ENCODE assay signal across 26 mouse cellular contexts in the genomic region with DNA sequence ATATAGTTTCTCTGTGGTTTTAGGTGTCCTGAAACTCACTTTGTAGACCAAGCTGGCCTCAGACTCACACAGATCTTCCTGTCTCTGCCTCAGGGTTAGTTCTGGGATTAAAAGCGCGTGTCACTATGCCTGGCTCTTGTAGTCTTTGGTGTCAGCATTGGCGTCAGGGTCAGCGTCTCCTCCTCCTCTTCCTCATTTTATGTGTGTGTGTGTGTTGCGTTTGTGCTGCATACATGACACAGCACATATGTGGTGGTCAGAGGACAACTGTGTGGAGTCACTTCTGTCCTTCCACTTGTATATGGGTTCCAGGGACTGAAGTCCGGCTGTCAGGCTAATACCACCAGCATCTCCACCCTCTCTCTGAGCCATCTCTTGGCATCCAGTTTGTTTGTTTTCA. TPM values are rescaled to one million over a fixed set of nuclear protein-coding genes. Genes with fewer than 3 reads are reported as not detected.
"Had no signal": no experiment of that assay in that cellular context is flagged by ENCODE, and none has a peak within 500 bp of the region (broad histone marks: within the 10 kb centered on the region; RNA-seq: fewer than 3 reads in every experiment).

No protein-coding gene starts in this region.

- H3K27ac ChIP-seq: gastrocnemius, adult 2 months; heart, adult 2 months; heart, embryonic 13.5 days; heart, embryonic 15.5 days; hindbrain, embryonic 13.5 days; hindbrain, embryonic 15.5 days; hindbrain, postnatal 0 days; kidney, embryonic 15.5 days; kidney, postnatal 0 days; limb, embryonic 13.5 days; limb, embryonic 15.5 days had no signal

- DNase-seq: gastrocnemius, adult 2 months; gastrocnemius, postnatal 10 days; gastrocnemius, postnatal 25 days; heart, adult 11 months; heart, adult 2 months; heart, postnatal 14 days; heart, postnatal 36 days; kidney, adult 11 months; kidney, adult 2 months; kidney, adult 9 months; kidney, postnatal 14 days; kidney, postnatal 36 days; layer of hippocampus, postnatal 36 days had no signal

- H3K36me3 ChIP-seq: heart, embryonic 15.5 days had no signal

- H3K9me3 ChIP-seq: heart, embryonic 13.5 days; heart, embryonic 15.5 days; hindbrain, embryonic 13.5 days; hindbrain, embryonic 15.5 days; kidney, embryonic 15.5 days; limb, embryonic 13.5 days; limb, embryonic 15.5 days had no signal

- H3K27me3 ChIP-seq: heart, embryonic 13.5 days; heart, embryonic 15.5 days; hindbrain, embryonic 13.5 days; hindbrain, embryonic 15.5 days; kidney, embryonic 15.5 days; limb, embryonic 13.5 days; limb, embryonic 15.5 days had no signal

- H3K4me1 ChIP-seq: heart, embryonic 13.5 days; heart, embryonic 15.5 days; limb, embryonic 13.5 days had no signal

- H3K4me2 ChIP-seq: heart, embryonic 11.5 days; heart, embryonic 13.5 days; heart, embryonic 15.5 days; hindbrain, embryonic 13.5 days; hindbrain, embryonic 15.5 days; kidney, embryonic 15.5 days; limb, embryonic 13.5 days; limb, embryonic 15.5 days; liver, embryonic 11.5 days had no signal

- H3K4me3 ChIP-seq: gastrocnemius, adult 2 months; heart, adult 2 months; heart, embryonic 13.5 days; heart, embryonic 15.5 days; hindbrain, embryonic 13.5 days; hindbrain, embryonic 15.5 days; kidney, embryonic 15.5 days; limb, embryonic 13.5 days; limb, embryonic 15.5 days had no signal

- H3K9ac ChIP-seq: heart, embryonic 13.5 days; heart, embryonic 15.5 days; hindbrain, embryonic 15.5 days; kidney, embryonic 15.5 days; limb, embryonic 13.5 days; limb, embryonic 15.5 days had no signal

- ATAC-seq: hindbrain, postnatal 0 days; intestine, embryonic 16.5 days had no signal

RNA-seq across cellular contexts. Expression of a gene that starts 30.1 kb away (rescaled TPM):
- total RNA-seq: heart, adult 2 months; heart, postnatal 14 days; heart, postnatal 36 days had no signal
- polyA plus RNA-seq: heart, adult 2 months; heart, embryonic 15.5 days; heart, postnatal 0 days; kidney, adult 2 months had no signal
